Mouse (Mus musculus) megakaryocyte progenitor cell, adult 5-6 weeks (primary cell): Measurements from ENCODE around the gene Pitpnc1. TPM values are rescaled to one million over a fixed set of nuclear protein-coding genes. Genes with fewer than 3 reads are reported as not detected.

Source experiments
- ATAC-seq: replicated peaks from 2 replicates; pipeline ENCODE4 v1.8.0; 2016; ENCODE audit warnings: mild to moderate bottlenecking, moderate TSS enrichment, inconsistent platforms; ENCODE audit not compliant: poor library complexity
- total RNA-seq, 2 experiments: library from RNA; stranded (forward) in 1 of 2; stranded (reverse) in 1 of 2; fragments of 157-497, 149-512 nt in 1 of 2; fragments of 200-1000 nt in 1 of 2; gene quantifications; 2 replicates each; pipeline versions ENCODE4 v1.2.3 to v1.2.4; 2015 to 2017

Gene Pitpnc1
- total RNA-seq, 2 experiments from 2014 or later: 10.0 to 33.4 TPM

DNA sequence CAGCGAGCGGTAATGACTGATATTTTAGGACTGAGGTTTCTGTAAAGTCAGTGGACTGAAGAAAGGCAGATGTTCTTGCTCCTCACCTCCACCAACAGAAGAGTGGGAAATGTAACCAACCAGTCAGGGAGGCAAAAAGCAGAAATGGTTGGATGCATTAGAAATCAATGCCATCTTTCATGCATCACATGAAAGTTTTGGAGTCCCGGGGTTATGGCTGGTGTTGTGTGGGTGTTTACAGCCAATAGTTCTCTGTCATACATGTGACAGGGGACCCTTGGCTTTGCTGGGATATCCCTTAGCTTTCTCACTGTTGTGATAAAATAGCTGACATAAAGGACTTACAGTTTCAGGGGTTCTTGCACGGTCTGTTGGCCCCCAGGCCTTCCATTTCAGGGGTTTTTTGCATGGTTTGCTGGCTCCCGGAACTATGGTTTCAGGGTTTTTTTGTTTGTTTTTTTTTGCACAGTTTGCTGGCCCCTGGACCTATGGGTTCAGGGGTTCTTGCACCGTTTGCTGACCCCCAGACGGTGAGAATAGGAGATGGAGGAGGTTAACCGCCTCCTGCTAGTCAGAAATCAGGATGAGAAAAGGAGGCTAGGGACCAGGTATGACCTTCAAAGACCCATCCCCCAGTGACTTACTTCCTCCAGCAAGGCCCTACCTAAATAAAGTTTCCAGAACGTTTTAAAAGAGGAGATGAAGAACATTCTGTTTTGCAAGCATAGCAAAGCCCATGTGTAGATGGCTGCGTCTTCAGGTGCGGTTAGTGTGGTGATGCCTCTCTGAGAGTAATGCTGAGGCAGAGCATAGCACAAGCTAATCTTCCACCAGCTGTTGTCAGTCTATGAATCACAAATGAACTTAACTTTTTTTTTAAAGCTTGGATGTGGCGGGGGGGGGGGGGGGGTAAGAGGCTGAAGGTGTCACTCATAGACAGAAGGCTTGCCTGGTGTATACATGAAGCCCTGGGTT, 27.1 kb downstream of the Pitpnc1 start:
- ATAC-seq: no peak

DNA sequence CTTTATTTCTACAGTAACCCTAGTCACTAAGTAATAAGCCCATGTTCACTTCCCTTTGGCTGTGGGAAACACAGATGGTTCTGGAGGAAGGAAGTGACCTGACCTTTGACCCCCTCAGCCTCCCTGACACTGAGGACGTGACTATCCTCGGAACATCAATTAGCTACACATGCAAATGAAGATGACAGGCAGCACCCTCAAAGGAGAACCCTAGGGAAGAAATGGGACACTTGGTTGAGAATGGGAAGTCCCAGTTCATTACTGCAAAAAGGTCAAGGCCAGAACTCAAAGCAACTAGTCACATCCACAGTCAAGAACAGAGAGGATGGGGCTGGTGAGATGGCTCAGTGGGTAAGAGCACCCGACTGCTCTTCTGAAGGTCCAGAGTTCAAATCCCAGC, 29.4 kb downstream of the Pitpnc1 start:
- ATAC-seq: 0 out of 2 replicates have a peak, but pooled peaks have one; percentile 38

- ATAC-seq: no peak
Observed at GRCm38 (mm10) chr11:107438140-107438539, 32.4 kb downstream of the Pitpnc1 start.

- ATAC-seq: no peak
Observed at GRCm38 (mm10) chr11:107437723-107438122, 32.8 kb downstream of the Pitpnc1 start.

GRCm38 (mm10) chr11:107435776-107436449, 34.6 kb downstream of the Pitpnc1 start:
- no peak for ATAC-seq

- no peak for ATAC-seq
Observed at GRCm38 (mm10) chr11:107431197-107431965, 39.1 kb downstream of the Pitpnc1 start.

DNA sequence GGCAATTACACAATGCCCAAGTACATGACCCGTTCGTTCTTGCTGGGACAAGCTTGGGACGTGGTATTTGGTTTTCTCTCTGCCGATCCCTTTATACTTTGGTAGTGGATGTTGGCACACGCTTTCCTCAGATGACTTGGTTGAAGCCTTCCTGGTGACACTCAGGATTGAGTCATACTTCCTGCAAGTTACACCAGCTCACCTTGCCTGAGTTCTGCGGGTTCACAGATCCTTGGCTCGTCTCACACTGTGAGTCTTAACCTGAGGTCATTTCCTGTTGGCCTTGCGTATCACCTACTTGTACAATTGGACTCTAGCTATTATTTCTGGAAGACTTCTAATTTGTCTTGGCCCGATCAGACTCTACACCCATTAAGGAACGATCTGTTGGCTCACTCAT, 42.5 kb downstream of the Pitpnc1 start:
- ATAC-seq: peak; percentile 91

GRCm38 (mm10) chr11:107424176-107424575, 46.3 kb downstream of the Pitpnc1 start:
- no peak for ATAC-seq

DNA sequence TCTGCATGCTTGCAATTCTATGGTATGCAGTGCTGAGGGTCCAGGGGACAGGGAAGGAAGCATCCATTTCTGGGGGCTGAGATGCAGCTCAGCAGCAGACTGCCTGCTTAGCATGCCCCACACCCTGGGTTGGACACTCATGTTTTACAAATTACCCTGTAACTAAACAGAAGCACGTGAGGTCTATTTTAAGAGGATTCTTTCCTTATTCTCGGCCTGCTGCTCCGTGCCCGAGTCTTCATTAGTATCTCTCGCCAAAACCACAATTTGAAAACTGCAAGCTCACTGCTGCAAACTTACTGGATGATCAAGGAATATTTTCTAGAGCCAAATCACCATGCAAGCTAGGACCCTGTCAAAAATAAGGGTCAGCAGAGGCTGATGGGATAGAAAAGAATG, 48.1 kb downstream of the Pitpnc1 start:
- no peak for ATAC-seq

DNA sequence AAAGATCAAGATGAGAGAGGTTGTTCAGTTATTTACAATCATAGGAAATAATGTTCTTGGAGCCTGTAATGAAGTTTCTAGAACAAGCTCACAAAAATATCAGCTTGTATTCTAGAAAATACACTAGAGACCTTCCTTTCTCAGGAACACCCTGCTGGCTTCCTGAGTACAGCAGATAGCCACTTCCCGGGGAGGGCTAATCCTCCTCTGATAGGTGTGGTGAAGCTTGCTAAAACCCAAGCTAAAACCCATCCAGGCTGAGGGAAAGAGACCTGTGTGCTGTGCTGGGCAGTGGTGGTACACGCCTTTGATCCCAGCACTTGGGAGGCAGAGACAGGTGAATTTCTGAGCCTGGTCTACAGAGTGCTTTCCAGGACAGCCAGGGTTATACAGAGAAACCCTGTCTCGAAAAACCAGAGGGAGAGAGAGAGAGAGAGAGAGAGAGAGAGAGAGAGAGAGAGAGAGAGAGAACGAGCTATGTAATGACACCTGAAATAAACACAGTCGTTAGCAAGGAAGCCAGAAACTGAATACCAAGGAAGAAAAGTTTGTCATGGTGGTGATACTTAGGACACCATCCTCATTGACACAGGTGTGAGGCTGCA, 48.6 kb downstream of the Pitpnc1 start:
- ATAC-seq: peak; percentile 34; the same call in 1 of the 2 replicates

- ATAC-seq: no peak
Observed at GRCm38 (mm10) chr11:107419925-107420324, 50.6 kb downstream of the Pitpnc1 start.

DNA sequence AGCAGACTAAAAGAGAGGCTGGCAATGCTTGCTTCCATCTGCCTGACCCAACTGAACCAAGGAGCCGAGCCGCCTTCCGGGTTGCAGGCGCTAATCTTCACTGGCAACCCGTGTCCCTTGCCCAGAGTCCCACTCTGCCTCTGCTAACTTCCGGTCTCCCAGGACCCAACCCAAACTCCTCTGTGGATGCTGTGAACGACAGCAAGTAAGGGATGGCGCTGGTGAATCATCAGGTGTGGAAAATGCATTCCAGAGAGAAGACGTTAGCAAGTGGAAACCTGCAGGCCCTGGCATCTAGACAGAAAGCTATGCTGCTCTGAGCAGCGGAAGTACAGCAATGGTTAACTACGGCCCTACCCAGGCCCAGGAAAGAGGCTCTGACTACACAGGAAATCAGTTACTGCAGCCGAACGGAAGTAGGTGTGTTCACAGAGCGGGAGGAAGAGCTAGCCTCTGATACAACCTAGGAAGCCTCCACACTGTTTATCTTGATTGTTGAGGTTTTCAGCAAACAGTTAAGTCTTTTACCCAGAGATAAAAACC, 53.4 kb downstream of the Pitpnc1 start:
- peak; percentile 84 for ATAC-seq

- no peak for ATAC-seq
Observed at GRCm38 (mm10) chr11:107416561-107416926, 54.0 kb downstream of the Pitpnc1 start.

GRCm38 (mm10) chr11:107415901-107416560, 54.5 kb downstream of the Pitpnc1 start:
- ATAC-seq: no peak

DNA sequence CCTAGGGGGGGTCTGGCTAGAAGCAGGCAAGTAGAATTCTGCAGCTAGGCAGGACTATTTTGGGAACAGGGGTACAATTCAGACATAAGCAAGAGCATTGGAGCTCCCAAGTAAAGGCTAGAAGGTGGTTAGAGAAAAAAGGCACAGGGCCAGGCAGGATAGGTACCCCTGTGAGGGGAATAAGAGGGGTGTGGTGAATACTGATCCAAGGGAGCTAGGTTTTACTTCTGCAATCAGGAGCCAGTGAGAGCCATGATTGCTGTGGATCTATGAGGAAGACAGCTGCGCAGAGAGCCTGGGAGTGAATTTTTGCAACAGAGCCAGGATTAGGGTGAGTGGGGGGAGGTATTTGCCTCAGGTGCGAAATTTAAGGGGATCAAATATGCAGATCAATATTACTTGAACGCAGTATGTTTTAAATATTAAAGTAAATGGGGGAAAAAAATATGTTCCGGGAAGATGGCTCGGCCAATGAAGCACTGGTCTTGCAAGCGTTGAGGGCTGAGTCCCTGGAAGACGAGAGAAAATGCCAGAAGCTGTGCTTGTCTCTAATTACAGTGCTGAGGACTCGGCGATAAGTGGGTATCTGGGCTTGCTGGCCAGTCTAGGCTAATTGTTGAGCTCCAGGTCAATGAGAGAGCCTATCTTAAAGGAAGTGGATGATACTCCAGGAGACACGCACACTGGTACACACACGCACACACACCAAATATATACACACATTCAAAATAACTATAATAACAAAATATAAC, 55.3 kb downstream of the Pitpnc1 start:
- ATAC-seq: no peak

DNA sequence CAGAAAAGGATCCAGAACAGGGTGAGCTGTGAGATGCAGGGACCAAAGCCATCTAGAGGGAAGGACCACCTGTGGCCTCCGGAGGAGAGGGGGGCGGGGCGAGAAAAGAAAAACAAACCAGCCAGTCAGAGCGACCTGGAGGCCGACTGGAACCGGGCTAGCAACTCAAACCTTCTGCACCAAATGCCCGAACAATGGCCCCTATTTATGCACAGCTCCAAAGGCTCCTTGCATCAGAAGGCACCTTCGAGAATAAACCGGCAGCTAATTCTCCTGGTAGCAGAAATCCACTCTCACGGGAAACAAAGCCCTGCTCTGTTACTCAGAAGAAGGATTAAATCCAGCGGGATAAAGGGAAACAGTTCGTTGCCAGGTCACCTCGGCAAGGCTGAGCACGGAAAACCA, 57.2 kb downstream of the Pitpnc1 start:
- no peak for ATAC-seq

GRCm38 (mm10) chr11:107412128-107412527, 58.4 kb downstream of the Pitpnc1 start:
- ATAC-seq: no peak

GRCm38 (mm10) chr11:107411576-107411975, 58.9 kb downstream of the Pitpnc1 start:
- no peak for ATAC-seq

GRCm38 (mm10) chr11:107410804-107411203, 59.7 kb downstream of the Pitpnc1 start:
- ATAC-seq: no peak
